Mouse (Mus musculus) forebrain, embryonic 15.5 days (tissue): ENCODE results near the gene Lrrc8b. TPM values are rescaled to one million over a fixed set of nuclear protein-coding genes. Genes with fewer than 3 reads are reported as not detected.

ENCODE experiments used
- ATAC-seq: fragments of 200-750 bp; cut with Nextera tagmentation; replicated peaks from 2 replicates; pipeline ENCODE4 v1.8.0; 2017; ENCODE audit warnings: mild to moderate bottlenecking, moderate TSS enrichment, moderate library complexity
- H3K27ac ChIP-seq: fragments of 300-500 bp; sonication (generic); replicated peaks from 2 replicates; pipeline ENCODE4 v1.5.1; 2015; ENCODE audit warnings: mild to moderate bottlenecking, inconsistent platforms
- H3K27me3 ChIP-seq: fragments of 300-500 bp; sonication (generic); 2 replicates; pipeline ENCODE4 v1.6.1; 2015; ENCODE audit warnings: inconsistent platforms
- H3K36me3 ChIP-seq: fragments of 300-500 bp; sonication (generic); 2 replicates; pipeline ENCODE4 v1.6.1; 2015; ENCODE audit warnings: mild to moderate bottlenecking, inconsistent platforms
- H3K4me1 ChIP-seq: fragments of 300-500 bp; sonication (generic); 2 replicates; pipeline ENCODE4 v1.6.1; 2015; ENCODE audit warnings: inconsistent platforms
- H3K4me2 ChIP-seq: fragments of 300-500 bp; sonication (generic); replicated peaks from 2 replicates; pipeline ENCODE4 v1.6.1; 2015; ENCODE audit warnings: mild to moderate bottlenecking, inconsistent platforms
- H3K4me3 ChIP-seq: fragments of 300-500 bp; sonication (generic); 2 replicates; pipeline ENCODE4 v1.5.1; 2015; ENCODE audit warnings: mild to moderate bottlenecking, inconsistent platforms
- H3K9ac ChIP-seq: fragments of 300-500 bp; sonication (generic); replicated peaks from 2 replicates; pipeline ENCODE4 v1.6.1; 2015; ENCODE audit warnings: mild to moderate bottlenecking, inconsistent platforms
- H3K9me3 ChIP-seq: fragments of 300-500 bp; sonication (generic); 2 replicates; pipeline ENCODE4 v1.6.1; 2016; ENCODE audit warnings: inconsistent platforms
- WGBS: fragments of 180-500 bp; shearing (Covaris S2); methylation state at CpG from one replicate; pipeline ENCODE4 v1.1.7; 2015; ENCODE audit warnings: mixed read lengths; 5-methylcytosine and 5-hydroxymethylcytosine counted together
- polyA plus RNA-seq: library from polyadenylated mRNA; unstranded; fragments of >200 nt; fragmentation: Nextera tagmentation; extraction: Ambion mirVana; gene quantifications from 2 replicates; pipeline ENCODE4 v1.2.1, GENCODE M21; 2015

The Lrrc8b gene
- polyA plus RNA-seq, 1 experiment from 2014 or later = 16.0 TPM

DNA sequence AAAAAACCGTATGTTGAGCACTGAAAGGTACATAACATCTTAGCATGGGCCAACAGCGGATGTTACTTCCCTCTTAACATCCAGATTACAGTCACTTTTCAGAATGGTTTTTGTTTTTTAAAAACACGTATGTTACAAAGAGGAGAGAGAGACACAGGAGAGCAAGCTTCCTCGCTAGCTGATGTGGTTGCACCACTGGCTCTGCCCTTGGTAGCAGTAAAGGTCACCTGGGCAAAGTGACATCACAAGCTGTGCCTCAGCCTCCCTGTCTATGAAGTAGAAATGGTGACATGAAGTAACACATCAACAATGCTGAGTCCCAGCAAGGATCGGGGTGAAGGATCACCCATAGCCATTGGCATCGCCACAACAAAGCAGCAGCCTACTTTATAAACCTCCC is 93.2 kb downstream of the Lrrc8b start:
- Histone ChIP-seq H3K9ac (no peak overlapping the region), H3K9me3 (no peaks in the 10 kb centered on the region), H3K27me3 (no peaks in the 10 kb centered on the region), H3K4me1 (no peaks in the 10 kb centered on the region), H3K36me3 (no peaks in the 10 kb centered on the region), H3K4me3 (no peak overlapping the region), H3K27ac (no peak overlapping the region), H3K4me2 (no peak overlapping the region)
- 92% methylated on average over 6 of the region's 6 CpGs for WGBS
- ATAC-seq = no peak

DNA sequence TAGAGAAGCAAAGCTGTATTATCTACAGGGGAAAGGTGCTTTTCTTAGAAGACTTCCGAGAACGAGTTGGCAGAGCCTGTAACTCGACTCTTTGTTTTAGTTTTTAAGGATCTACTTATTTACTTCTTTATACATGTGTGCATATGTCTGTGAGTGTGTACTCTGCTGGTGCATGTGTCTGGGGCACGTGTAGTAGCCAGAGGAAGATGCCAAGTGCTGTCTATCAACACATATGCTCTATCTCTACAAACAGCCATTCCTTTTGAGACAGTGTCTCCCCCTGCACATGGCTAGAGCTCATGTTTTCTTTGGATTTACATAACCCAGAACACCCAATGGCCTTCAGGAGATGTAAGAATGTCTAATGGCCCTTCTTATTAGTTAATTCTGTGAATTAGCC is 96.7 kb downstream of the Lrrc8b start:
- 48% methylated on average over 4 of the region's 4 CpGs for WGBS

DNA sequence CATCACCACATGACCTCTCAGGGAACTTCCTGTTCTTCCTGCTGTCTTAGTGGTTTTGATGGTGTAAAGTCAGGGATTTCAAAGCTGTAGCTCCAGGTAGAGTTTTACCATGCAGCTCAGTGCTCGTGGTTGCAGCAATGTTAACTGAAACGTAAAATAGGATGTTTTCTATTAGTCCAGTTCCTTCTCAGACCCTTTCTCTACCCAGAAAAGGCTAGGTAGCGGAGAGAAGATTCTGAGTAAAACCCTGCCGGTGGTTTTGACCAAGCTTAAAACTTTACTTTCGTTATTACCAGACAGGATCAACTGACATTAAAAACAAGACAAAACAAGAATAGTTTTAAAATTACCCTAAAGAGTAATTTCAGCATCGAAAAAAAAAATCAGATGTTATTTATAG is 100.0 kb downstream of the Lrrc8b start:
- H3K9me3 ChIP-seq = no peaks in the 10 kb centered on the region
- peaks cover 17% of the 10 kb centered on the region for H3K4me1 ChIP-seq
- WGBS = 70% methylated on average over 6 of the region's 6 CpGs
- H3K27me3 ChIP-seq = 0 out of 2 replicates have a peak, but pooled peaks cover 2% of the 10 kb centered on the region
- ATAC-seq = no peak
- H3K36me3 ChIP-seq = no peaks in the 10 kb centered on the region
- H3K9ac ChIP-seq = no peak overlapping the region
- H3K27ac ChIP-seq = no peak overlapping the region
- no peak overlapping the region for H3K4me3 ChIP-seq
- H3K4me2 ChIP-seq = no peak overlapping the region

More for the DNA sequence above, 96.7 kb downstream of the Lrrc8b start:
- no peak for ATAC-seq
- no peak overlapping the region for H3K4me2 ChIP-seq
- no peak overlapping the region for H3K9ac ChIP-seq
- H3K27me3 ChIP-seq = 0 out of 2 replicates have a peak, but pooled peaks cover 2% of the 10 kb centered on the region
- H3K27ac ChIP-seq = no peak overlapping the region
- no peaks in the 10 kb centered on the region for H3K36me3 ChIP-seq
- no peaks in the 10 kb centered on the region for H3K4me1 ChIP-seq
- H3K9me3 ChIP-seq = no peaks in the 10 kb centered on the region
- no peak overlapping the region for H3K4me3 ChIP-seq

DNA sequence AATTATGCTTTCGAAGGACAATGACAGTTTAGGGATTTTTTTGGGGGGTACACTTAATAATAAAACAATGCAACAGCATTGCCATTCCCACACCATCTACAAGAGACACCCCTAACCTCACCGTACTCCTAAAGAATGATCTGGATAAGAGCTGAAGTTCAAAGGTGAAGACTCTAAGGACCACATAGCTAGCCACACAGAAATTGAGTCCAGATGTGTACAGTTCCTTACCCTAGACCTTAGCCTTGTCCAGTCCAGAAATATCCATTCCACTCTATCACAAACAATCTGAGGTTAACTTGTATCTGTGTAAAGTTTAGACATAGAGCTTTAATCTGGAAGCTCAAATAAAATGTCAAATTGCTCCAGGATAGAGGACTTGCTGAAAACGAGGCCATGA is 100.7 kb downstream of the Lrrc8b start:
- WGBS = 84% methylated on average over 3 of the region's 3 CpGs
- H3K4me2 ChIP-seq = no peak overlapping the region
- no peak for ATAC-seq

DNA sequence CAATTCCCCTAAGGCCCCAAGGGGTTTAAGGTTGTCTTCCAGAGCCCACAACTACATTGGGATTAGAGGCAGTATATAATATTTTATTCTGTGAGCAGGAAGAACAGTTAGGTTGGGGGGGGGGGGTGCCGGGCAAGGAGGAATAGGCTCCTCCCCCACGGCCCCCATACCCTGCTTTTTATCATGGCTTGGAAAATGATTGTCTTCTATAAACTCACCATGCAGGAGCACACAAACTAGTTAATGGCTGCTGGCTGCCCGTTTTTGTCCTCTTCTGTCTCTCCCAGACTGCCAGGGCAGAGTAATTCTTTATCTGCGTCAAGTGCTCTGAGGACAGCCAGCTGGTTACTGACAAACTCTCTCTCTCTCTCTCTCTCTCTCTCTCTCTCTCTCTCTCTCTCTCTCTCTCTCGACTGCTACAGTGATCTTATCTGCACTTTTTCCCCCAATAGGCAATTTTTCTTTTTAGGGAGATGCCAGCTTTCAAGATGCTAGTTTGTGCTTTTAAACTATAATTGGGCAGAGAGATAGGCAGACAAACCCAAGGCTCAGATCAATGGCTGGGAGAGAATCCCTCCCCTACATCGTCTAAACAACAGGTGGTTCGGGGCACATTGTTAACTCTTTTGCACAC is 102.5 kb downstream of the Lrrc8b start:
- Histone ChIP-seq H3K36me3 (no peaks in the 10 kb centered on the region), H3K9me3 (no peaks in the 10 kb centered on the region), H3K4me2 (peak overlapping the region; percentile 87), H3K27ac (no peak overlapping the region), H3K9ac (peak overlapping the region; percentile 85), H3K27me3 (0 out of 2 replicates have a peak, but pooled peaks cover 2% of the 10 kb centered on the region), H3K4me3 (peak overlapping the region; percentile 77), H3K4me1 (peaks cover 23% of the 10 kb centered on the region)
- ATAC-seq = no peak
- WGBS = 13% methylated on average over 7 of the region's 7 CpGs

More for the DNA sequence above, 100.7 kb downstream of the Lrrc8b start:
- Histone ChIP-seq H3K4me3 (no peak overlapping the region), H3K27me3 (0 out of 2 replicates have a peak, but pooled peaks cover 2% of the 10 kb centered on the region), H3K4me1 (peaks cover 23% of the 10 kb centered on the region), H3K9ac (no peak overlapping the region), H3K9me3 (no peaks in the 10 kb centered on the region), H3K27ac (no peak overlapping the region), H3K36me3 (no peaks in the 10 kb centered on the region)

DNA sequence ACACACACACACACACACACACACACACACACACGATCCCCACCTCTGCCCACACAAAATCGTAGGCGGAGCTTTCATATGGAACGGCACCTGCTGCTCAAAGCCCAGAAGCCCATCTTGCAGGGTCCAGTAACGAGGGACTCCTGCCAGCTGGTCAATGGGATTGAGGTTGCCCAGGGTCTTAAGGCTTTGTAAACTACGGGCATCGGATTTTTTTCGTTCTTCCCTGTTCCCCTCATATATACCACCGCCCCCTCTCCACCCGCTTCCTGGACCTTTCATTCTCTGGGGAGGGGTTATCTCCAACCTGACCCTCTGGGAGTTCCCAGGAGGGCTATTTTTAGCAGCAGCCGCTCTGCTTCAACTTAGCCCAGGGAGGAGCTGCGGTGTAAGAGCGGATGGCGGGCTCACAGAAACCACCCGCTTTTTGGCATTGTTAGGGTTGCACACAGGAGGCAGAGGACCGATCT is 103.1 kb downstream of the Lrrc8b start:
- H3K4me2 ChIP-seq = peak overlapping the region; percentile 87
- WGBS = 0% methylated on average over 16 of the region's 16 CpGs
- H3K27me3 ChIP-seq = 0 out of 2 replicates have a peak, but pooled peaks cover 2% of the 10 kb centered on the region
- ATAC-seq = peak; percentile 65; the same call in 1 of the 2 replicates
- H3K9me3 ChIP-seq = no peaks in the 10 kb centered on the region
- peak overlapping the region; percentile 77 for H3K4me3 ChIP-seq
- no peaks in the 10 kb centered on the region for H3K36me3 ChIP-seq
- H3K27ac ChIP-seq = peak overlapping the region; percentile 88
- peaks cover 23% of the 10 kb centered on the region for H3K4me1 ChIP-seq
- peak overlapping the region; percentile 85 for H3K9ac ChIP-seq

DNA sequence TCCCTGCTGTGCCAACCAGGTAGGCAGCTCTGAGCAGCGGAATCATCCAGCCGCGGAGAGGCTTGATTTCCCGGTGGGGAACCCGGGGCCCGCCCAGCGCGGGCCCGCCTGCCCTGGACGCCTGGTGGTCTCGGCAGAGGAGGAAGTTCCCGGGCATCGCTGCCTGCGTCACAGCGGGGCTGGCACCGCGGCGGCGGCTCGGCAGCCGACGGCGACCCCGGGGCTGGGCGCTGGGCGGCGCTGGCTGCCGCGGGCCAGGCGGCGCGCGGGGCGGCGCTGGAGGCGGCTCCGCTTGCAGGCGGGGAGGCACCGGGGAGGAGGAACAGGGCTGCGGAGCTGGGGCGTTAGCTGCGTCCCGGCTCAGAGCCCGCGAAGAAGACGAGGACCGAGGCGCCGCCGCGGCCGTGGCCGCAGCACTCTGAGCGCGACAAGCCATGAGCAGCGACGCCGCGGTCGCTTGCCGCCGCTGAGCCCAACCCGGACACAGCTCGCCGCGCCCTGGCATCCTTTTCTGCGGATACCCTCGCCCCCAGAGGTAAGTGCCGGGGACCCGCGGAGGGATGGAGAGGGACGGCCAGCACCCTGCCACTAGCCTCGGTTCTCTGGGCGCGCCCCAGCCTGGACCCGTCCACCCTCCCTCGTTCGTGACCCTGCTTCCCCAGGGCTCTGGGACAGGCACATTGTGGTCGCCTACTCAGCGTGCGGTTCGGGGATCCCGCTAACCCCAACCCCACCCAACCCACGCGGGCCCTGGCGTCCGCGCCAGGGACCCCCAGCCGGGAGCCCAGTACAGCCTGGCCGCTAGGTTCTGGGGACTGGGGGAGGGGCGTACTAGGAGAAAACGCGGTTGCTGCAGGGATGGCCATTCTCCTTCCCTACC is 103.8 kb downstream of the Lrrc8b start, which contains the start of gene Lrrc8c:
Gene Lrrc8c (plus strand): TSS at position 293 of the 880 bp plus-strand sequence.
- Histone ChIP-seq H3K27ac (peak within 1 kb of the TSS; percentile 88), H3K4me2 (peak within 1 kb of the TSS; percentile 87), H3K36me3 (no peaks in the 10 kb centered on the region), H3K4me1 (peaks cover 23% of the 10 kb centered on the region), H3K4me3 (peak within 1 kb of the TSS; percentile 77), H3K27me3 (0 out of 2 replicates have a peak, but pooled peaks cover 2% of the 10 kb centered on the region), H3K9me3 (no peaks in the 10 kb centered on the region), H3K9ac (peak within 1 kb of the TSS; percentile 85)
- peak; percentile 97 for ATAC-seq
- WGBS = under 1% methylated on average over 80 of the region's 93 CpGs

DNA sequence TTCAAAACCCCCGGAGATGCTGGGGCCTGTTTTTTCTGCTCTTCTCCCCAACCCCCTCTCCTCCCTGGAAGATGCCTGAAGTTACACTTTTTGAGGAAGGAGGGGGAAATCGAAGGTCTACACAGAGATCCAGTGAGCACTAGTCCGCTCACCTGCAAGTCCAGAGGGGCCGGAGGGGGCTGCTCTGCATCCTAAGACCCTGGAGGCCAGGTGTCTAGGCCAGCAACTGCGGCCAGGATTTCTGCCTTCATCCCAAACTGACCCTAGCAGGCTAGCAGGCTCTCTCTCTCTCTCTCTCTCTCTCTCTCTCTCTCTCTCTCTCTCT is 104.4 kb downstream of the Lrrc8b start:
- H3K27ac ChIP-seq = peak overlapping the region; percentile 88; the same call in 1 of the 2 replicates
- H3K4me3 ChIP-seq = peak overlapping the region; percentile 77

DNA sequence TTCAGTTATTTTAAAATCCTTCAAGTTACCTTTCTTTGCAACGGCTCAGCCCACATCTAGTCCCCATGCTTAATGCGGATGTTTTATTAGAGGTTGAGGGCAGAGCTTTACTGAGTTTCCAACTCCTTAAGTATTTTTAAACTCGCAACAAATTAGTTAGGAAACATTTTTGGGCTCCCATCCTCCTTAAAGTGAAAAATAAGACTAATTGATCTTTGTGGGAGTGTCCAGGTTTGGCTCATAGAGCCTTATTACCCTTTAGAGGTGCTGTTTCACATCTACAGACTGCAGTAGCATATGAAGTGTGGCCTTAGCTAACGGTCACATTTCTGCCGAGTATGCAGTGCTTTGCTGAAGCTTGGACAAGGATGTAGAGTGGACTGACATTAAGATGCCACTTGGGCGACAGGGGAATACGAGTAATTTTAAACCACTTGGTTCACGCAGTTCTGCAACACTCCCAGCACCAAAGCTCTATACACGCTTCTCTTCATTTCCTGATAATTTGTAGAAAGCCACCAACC is 104.9 kb downstream of the Lrrc8b start:
- Histone ChIP-seq H3K4me2 (peak overlapping the region; percentile 87), H3K4me1 (peaks cover 23% of the 10 kb centered on the region), H3K9ac (peak overlapping the region; percentile 85), H3K9me3 (no peaks in the 10 kb centered on the region), H3K27me3 (0 out of 2 replicates have a peak, but pooled peaks cover under 1% of the 10 kb centered on the region), H3K36me3 (no peaks in the 10 kb centered on the region), H3K4me3 (peak overlapping the region; percentile 77), H3K27ac (no peak overlapping the region)
- ATAC-seq = no peak
- WGBS = 42% methylated on average over 9 of the region's 9 CpGs

More for the DNA sequence above, 104.4 kb downstream of the Lrrc8b start:
- peak; percentile 6; the same call in 1 of the 2 replicates for ATAC-seq
- H3K9me3 ChIP-seq = no peaks in the 10 kb centered on the region
- peaks cover 23% of the 10 kb centered on the region for H3K4me1 ChIP-seq
- no peaks in the 10 kb centered on the region for H3K36me3 ChIP-seq
- peak overlapping the region; percentile 87 for H3K4me2 ChIP-seq
- 0 out of 2 replicates have a peak, but pooled peaks cover 2% of the 10 kb centered on the region for H3K27me3 ChIP-seq
- peak overlapping the region; percentile 85 for H3K9ac ChIP-seq
- 4% methylated on average over 5 of the region's 5 CpGs for WGBS

DNA sequence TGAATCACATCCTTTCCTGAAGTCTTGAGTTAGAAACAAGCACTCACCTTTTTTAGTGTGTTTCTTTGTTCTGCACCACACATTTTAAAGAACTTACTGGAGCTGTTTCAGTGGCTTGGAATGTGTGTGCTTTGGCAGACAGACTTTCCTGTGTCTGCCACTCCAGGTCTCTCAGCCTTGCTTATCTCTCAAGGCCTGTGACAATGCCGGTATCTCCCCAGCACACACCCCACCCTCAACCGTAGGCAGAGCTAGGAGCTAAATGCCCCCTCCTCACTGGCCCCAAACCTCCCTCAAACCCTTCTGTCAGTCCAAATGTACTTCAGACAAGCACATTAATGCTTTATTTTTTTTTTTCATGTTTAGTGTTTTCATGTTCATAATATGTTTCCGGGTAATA is 107.9 kb downstream of the Lrrc8b start:
- Histone ChIP-seq H3K4me1 (peaks cover 18% of the 10 kb centered on the region), H3K9ac (no peak overlapping the region), H3K9me3 (no peaks in the 10 kb centered on the region), H3K36me3 (no peaks in the 10 kb centered on the region), H3K27me3 (no peaks in the 10 kb centered on the region), H3K4me2 (no peak overlapping the region), H3K27ac (no peak overlapping the region), H3K4me3 (no peak overlapping the region)
- WGBS = 81% methylated on average over 3 of the region's 3 CpGs
- no peak for ATAC-seq

DNA sequence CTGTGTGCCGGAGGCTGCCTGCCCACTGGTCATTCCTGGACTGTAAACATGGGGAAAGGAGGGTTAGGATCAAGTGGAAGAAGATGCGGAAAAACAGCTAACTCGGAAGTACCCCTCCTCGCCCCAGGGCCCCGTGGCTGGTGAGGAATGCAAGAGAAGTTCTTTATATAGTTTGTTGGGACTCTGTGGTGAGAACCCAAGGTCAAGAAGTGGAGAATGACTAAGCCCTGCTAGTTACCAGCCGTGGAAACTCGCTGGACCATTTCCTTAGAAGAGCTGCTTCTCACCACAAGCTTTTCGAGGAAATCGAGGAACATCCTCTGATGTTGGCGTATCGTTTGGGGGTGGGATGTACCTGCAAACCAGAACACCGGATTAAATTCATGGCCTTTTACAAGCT is 109.4 kb downstream of the Lrrc8b start:
- Histone ChIP-seq H3K27ac (no peak overlapping the region), H3K9me3 (no peaks in the 10 kb centered on the region), H3K36me3 (no peaks in the 10 kb centered on the region), H3K9ac (no peak overlapping the region), H3K4me3 (no peak overlapping the region), H3K4me2 (no peak overlapping the region), H3K27me3 (no peaks in the 10 kb centered on the region), H3K4me1 (peaks cover 11% of the 10 kb centered on the region)
- ATAC-seq = no peak
- WGBS = 92% methylated on average over 12 of the region's 12 CpGs
